Mouse (Mus musculus): Measurements from ENCODE around the gene Ctnnbl1. TPM values are rescaled to one million over a fixed set of nuclear protein-coding genes. Genes with fewer than 3 reads are reported as not detected.
A peak's percentile ranks its signal among the peaks of the same experiment; 100 is the strongest.

Gene Ctnnbl1
- total RNA-seq, 2 experiments from 2014 or later, result 16.8 to 18.2 TPM

DNA sequence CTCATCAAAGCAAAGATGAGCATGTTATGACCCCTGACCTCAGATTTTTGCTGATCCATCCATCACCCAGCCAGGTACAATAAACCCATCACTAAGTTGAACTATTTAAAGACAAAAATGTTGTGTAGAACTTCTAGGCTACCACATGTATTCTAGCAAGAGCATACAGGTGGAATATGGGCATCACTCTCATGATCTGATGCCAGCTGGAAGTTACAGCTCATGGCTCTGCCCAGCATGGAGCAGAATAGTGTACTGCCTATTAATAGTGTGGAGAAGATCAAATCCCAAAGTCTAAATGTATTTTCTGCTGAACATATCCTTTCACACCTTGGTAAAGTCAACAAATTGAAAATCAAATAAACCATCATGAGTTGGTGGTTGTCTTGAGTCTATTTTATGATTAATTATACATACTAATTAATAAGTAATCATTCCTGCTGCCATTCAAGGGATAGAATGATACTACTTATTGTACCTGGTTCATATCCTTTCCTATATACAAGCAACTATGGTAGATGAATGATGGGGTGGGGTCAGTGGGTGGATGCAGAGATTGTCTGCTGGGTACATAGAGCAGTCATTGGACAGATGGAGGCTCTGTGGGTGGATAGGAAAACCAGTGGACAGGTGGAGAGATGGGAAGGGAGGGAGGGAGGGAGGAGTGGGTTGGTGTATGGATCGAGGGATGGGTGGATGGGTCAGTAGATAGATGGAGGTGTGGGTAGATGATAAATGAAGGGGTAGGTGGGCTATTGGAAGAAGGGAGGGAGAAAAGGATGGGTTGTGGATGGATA, 58.6 kb downstream of the Ctnnbl1 start:
- no peak for DNase-seq

DNA sequence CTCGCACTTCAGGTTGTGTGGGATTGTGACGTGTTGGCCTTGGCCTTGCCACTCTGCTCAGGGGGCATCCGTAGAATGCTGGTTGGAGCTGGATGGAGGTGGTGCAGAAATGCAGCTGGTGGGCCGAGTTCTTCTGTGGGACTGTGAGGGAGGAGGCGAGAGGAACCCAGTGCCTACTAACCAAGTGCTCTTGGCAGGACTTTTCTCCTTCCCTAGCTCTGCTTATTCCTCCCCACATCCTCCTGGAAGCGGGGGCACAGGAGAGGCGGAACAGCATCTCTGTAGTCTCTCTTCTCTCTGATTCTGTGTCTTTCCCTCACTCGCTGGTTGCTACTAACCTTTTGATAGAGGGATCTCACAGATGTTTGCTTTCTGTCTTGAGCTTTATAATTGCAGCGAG, 62.3 kb downstream of the Ctnnbl1 start:
- DNase-seq, result no peak

DNA sequence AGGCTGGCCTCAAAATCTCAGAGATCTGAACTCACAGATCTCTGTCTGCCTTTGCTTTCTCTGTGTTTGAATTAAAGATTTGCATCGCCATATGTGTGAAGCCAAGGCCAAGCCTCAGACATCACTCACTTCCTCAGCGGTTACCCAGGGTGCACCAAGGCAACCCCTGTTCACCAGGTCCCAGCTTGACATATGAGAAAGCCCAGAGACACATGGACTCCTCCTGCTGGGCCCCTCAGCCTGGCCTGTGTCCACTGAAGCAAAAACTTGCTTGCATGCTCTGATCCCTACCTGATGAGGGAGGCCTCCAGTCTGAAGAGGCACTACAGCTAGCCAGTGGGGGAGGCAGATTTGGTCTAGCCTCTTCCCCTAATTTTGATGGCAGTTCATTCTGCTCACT, 63.1 kb downstream of the Ctnnbl1 start:
- DNase-seq, result no peak

DNA sequence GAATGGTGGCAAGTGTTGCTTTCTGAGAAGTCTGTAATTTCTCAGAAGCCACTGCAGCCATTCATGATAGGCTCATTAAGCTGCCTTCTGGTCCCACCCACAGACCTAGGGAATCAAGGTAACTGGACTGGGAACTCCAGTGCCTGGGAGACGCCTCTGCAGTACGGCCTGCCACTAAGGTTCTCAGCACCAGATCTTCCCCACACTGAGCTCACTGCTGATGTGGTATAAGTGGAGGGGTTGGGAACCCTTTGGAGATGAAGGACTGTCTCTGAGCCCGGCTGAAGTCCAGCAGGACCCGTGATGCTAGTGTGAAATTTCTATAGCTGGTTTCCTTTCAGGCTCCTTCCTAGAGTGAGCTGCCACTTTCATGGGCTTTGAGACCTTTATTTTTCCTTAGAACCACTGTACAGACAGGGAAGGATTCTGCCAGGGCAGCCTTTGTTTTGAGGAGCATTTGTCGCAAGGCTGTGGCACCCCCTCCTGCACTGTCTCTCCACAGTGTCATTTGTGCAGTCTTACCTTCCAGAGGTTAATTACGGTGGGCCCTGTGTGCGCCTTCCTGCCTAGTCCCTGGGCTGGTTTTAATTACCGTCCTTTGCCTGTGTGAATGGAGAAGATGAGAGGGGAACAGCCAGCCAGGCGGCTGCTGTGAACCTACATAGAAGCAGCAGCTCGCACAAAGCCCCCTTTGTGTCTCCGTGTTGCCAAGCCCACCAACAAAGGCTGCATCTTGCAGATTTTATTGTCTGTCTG, 63.7 kb downstream of the Ctnnbl1 start:
- DNase-seq, result no peak

DNA sequence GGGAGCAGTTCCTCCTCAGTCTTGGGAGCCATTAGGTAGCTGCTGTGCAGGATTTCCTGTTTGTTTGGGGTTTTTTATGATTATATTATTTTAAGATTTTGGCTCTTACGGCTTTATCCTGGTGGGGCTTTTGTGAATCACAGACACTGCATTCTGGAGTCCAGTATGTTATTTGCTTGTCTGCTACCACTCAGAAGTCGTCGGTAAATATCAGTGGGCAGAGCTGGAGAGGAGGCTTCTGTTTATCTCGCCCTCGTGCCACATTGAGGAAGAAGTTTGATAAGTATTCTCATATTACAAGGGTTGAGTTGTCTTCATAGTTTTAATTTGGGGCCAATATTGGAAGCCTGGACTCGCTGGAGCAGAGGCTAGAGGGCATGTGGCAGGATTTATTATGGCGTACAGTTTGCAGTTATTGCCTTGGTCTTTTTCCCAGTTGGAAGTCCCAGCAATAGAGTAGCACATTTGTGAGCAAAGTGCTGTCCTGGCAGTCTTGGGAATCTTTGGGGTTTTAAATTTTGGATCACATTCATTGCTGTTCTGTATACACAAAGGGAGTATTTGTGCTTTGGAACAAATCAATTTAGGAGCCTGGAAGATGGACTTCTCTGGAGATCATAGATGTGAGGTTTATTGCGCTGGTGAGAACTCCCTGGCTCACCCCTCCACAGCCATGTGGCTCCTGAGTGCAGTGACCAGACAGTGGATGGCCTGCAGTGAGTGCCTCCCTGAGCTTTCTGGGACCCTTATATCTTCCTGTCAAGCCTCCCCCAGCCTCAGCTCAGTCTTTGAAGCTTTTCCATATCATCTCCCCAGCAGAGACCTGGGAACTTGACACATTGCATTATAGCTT, 64.5 kb downstream of the Ctnnbl1 start:
- DNase-seq, result no peak

DNA sequence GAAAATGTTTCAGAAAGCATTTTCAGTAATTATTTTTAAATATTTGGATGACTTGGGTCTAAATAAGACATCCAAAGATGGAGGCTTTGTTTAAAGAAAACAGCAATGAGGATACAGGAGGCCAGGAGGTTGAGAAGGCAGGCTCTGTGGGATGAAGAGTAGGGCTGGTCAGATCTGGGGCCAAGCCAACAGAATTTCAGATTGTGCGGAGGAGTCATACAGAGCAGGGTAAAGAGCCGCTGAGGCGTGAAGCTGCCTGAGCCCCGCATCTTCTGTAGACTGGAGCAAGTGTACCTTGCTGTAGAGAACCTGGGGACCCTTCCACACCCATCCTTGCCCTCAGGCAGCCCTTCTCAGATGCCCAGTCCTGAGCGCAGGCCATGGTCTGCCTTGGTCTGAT, 65.5 kb downstream of the Ctnnbl1 start:
- DNase-seq, result no peak

DNA sequence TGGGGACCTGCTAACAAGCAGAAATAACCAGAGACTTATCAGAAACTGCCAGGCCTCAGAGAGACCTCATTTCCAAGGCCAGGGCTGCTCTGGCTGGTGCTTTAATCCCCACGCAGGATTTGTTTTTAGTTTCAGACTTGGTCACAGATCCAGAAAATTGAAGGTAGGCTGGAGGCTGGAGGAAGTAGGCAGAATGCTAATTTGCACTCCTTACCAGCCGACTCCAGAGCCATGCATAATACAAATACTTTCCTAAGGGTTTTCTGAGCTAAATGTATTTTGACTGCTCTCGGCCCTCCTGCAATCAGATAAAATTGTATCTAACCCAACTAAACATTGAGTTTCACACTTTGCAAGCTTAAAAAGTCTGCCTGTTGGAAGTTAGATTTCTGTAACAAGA, 67.2 kb downstream of the Ctnnbl1 start:
- no peak for DNase-seq

DNA sequence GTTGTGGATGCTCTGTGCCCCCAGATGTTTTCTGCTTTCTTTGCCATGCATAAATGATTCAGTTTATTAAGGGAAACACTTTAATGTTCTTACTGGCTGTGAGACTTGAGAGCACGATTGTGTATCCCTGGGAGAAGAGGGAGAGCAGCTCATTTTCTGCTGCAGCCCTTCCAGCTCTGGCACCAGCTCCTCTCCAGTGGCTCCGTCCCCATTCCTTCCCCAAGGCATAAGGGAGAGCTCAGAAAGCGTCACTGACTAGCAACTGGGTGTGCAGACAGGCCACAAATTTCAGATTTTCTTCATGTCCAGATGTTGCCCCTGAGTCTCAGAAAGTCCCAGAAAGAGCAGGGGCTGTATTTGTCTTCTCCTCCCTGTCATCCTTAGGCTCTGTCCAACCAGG, 67.9 kb downstream of the Ctnnbl1 start:
- DNase-seq, result peak; percentile 39

DNA sequence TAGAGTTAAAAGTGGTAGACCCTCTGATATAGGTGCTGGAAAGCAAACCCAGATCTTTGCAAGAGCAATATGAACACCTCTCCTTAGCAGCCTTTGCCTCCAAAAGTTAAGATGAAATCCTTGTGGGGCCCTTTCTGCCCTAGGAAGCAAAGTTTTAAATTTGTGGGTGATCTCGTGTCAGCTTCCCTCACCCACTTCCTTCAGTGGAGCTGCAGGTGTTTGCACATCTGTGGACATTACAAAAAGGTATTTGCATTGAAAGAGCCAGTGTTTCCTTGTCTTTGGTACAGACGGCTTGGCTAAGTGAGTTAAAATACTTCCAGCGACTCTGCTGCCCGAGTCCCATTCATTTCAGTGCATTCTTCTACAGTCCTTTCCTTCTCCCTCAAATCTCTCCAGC, 69.9 kb downstream of the Ctnnbl1 start:
- no peak for DNase-seq

DNA sequence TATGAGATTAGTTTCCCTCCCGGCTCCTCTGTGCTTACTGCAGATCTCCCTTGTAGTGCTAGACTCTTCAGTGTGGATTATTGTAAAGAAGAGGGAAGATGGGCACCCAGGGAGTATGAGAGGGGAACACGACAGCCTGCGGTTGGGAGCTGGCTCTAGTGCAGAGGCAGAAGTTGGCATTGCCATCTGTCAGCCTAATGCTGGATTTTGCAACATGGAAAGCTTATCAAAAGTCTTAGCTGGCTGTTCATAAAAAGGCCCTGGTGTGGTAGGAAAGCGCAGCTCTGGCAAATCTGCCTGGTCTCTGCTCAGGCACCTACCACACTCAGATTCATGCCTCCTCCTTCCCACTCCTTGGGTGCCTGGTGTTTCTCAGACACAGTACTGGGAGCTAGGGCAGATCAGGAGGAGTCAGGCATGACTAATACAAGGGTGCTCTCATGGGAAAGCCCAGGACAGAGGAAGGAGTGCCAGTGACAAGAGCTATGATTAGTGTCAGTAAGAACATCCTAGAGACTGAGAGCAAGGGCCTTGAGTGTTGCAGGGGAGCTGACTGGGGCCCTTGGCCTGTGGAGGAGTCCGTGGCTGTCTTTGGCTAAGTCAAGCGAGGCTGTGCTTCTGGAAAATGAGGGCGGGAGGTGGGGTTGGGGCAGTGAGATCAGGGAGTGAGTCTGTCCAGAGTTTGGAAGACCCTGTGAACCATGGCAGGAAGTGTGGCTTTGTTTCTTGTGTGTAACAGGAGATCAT, 70.6 kb downstream of the Ctnnbl1 start:
- DNase-seq, result no peak

DNA sequence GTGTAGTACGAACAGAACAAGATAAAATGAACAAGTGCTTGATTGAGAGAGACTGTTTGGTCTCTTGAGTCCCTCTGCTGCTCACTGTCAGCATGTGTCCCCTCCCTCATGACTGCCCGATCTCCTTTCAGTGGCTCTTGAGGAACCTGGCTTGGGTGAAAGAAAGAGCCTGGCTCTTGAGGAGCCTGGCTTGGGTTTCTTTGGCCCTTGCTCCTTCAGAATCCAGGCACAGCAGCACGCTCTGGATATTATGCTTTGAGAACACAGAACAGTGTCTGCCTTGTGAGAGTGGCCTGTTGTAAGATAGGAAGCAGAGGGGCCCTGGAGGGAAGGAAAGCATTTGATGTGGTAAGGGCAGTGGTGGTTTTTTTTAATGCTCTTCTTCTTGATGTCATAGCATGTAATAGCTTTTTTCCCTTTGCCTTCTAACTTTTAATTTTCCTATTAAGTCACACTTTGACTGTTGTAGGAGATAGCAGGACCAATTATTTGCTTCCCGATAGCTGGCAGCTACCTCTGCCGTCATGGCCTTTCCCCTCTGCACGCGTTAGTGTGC, 71.2 kb downstream of the Ctnnbl1 start:
- DNase-seq, result no peak

DNA sequence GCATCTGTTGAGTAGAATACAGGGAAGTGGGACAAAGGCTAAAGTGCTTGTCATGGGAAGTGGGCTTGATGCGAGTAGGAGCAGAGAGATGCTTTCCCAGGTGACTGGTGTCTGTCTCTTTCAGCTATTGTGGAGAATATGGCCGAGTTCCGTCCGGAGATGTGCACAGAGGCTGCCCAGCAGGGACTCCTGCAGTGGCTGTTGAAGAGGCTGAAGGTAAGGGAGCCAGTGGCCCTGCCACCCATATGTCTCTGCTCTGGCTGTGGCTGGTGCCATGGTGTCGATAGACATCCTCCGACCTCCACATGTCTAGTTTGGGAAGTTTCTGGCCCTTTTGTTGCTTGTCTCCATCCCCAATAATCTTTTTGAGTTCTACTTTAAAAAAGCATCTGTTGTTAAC, 72.1 kb downstream of the Ctnnbl1 start:
- DNase-seq, result peak; percentile 2

DNA sequence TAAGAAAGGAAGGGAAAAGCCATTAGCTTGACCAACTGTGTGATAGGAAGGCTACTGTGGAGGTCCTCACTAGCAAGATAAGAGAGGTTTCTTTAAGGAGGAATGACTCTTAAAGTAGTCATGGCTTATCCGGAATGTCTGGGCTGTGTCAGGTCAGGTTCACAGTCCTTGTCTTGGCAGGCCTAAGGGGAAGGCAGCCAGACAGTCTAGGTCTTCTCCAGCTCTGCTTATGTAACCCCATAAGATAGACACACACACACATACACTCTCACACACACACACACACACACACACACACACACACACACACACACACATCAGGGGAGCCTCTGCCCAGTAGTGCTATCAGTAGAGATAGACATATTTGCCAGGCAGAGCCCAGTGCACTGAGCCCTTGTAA, 73.5 kb downstream of the Ctnnbl1 start:
- no peak for DNase-seq

DNA sequence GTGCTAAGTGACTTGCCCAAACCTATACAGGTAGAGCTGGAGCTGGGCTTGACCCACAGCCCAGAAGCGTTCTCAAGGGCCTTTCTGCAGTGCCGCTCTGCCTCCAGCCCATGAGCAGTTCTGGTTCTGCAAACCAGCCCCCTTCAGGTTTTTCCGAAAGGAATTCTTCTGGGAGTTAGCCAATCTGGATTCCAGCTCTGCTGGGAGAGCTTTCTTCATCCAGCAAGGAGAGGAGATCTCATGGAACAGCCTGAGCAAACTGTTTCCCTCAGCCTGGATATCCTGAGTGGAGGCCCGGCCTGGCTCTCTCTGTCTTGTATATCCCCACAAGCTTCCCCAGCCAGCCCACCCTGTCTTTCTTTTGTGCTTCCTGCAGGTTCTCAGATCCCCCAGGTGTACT, 75.9 kb downstream of the Ctnnbl1 start:
- DNase-seq, result no peak

DNA sequence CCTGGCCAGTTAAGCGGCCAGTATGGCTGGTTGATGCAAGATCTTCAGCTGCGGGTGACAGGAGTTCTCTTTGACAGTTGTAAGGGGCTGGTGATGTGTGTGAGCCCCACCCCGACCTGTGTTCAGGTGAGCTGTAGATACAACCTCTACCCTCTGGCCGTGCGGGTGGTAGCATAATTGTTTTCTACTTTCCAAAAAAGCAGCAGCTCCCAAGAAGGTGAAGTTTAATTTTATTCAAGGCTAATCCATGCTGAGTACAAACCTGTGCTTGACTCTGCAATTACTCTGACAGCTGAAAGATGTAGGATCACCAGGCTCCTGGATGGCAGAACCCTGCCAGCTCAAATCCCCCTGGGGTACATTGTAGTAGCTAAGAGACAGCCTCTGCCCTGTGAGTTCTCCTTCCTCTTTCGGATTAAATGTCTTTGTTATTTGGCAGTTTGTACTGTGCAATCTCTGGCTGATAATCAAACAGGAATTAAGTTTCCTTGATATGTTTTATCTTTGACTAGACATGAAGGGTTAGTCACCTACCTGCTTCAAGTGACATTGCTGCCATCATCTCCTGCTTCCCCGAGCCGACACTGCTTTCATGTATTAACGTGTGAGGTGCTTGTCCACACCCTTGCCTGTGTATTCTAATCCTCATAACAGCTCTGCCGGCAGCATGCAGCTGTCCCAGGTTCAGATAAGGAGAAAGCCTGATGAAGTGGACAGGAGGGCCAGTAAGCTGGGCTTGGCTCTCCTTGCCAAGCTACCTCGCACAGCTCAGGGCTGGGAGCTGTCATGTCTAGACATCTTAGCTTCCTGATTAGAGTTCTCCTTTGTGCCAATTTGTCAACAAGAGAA, 77.1 kb downstream of the Ctnnbl1 start:
- DNase-seq, result peak; percentile 11

DNA sequence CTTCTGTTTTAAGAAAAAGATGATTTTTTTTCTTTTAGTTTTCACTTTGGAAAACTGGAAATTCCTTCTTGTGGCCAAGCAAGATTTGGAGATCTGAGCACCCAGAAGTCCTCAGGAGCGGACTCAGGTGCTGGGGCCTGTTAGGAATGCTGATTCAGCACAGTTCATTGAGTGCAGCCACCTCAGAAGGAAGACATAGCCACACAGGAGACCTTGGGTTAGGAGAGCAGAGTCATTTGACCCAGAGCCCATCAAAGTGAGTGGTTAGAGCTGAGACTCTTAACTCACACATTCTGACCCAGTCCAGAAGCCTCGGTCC, 77.7 kb downstream of the Ctnnbl1 start:
- DNase-seq, result no peak

DNA sequence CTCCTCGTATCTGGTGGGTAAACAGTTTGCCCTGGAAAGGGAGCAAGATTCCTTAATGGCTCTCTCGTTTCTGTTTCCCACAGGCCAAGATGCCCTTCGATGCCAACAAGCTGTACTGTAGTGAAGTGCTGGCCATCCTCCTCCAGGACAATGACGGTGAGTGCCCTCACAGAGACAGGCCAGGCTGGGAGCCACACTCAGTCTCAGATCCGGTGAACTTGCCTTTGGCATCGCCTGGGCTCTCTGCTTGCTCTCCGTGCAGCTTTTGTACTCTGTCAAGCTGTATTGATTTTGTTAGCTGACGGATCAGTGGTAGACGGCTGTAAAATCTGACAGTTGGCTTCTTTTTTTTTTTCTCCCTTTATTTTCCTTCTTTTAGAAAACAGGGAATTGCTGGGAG, 80.5 kb downstream of the Ctnnbl1 start:
- peak; percentile 3 for DNase-seq

DNA sequence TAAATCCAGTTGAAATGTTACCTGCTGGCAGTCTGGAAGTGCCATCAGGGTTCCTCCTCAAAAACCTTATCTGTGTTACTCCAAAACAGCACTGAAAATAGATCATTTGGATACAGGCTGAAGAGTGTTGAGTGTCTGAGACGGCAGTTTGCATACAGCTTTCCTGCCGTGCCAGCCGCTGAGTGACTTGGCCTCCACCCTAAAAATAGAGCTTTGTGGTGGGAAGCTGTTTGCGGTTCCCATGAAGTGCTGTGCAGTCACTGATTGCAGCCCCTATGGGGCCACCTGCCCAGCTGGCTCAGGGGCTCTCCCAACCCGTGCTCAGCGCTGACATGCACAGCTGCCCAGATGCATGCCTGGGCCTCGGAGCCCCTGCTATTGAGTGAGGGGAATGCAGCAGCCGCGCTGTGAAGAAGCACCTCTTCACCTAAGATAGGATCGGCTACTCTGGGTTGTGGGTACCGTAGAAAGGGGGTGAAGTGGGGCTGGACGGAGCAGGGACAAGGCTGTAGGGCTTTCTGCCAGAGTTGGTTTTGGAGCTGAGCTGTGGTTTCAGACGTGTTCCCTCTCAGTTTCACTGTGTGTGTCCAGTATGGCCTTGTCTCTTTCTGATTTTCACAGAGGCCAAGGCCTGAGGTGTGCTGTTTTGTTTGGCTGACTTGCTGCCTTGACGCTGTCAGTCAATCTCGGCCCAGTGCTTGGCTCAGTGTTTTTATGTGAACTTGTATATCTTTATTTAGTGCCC, 81.5 kb downstream of the Ctnnbl1 start:
- peak; percentile 49 for DNase-seq

DNA sequence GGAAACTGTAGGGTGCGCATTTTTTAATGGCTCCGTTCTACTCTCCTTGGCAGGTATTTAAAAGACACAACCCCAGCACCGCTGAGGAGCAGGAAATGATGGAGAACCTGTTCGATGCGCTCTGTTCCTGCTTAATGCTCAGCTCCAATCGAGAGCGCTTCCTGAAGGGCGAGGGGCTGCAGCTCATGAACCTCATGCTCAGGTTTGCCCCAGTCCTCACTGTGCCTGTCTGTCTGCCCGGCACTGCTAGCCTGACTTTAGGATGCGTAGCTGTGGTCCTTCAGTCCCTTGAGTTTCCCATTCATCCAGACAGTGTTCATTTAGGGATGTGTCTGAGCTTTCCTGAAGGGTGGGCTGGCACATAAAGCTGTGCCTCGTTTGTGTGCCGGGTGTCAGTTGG, 82.2 kb downstream of the Ctnnbl1 start:
- no peak for DNase-seq

DNA sequence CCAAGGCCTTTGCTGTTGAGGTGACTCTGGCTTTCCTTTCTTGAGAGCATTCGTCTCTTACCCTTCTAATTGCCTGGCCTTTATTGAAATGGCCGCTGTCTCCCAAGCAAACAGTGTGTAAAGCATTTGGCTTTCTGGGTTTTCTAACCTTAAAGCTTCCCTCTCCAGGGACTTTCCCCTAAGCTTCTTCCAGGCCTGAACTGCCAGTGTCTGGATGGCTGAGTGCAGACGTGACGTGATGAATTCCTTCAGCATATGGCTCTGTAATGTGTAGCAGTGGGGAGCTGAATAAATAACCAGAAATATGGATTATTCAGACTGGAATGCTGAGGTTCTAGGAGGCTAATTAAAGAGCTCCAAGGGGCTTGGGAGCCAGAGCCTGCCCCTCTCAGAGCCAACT, 84.1 kb downstream of the Ctnnbl1 start:
- no peak for DNase-seq

DNA sequence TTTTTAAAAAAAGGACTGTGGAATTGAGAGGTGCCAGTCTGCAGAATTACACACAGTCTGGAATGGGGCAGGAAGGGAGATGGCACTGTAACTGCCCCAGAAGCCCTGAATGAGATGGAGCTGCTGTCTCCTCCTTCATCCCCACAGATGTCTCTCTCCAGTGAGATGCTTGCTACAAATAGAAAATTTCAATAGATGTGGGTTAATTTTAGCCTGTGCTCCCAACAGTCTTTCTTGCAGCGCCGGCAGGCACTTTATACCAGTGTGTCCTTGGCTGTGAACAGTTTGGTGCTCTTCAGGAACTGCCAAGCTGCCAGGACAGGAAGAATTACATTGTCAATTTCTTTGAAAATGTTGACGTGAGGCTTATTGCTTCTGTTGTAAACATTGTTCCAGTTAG, 86.3 kb downstream of the Ctnnbl1 start:
- no peak for DNase-seq

Measured in heart, postnatal 4 days (tissue).